Mouse (Mus musculus) liver, postnatal 0 days (tissue): Measurements from ENCODE around the gene Hmgn2. TPM values are rescaled to one million over a fixed set of nuclear protein-coding genes. Genes with fewer than 3 reads are reported as not detected.
A peak's percentile ranks its signal among the peaks of the same experiment; 100 is the strongest.

Experiments used
- ATAC-seq: fragments of 200-750 bp; cut with Nextera tagmentation; 2 replicates; pipeline ENCODE4 v1.8.0; 2017; ENCODE audit warnings: mild to moderate bottlenecking, moderate library complexity
- DNase-seq: peaks from one replicate; pipeline ENCODE4 v3.0.0-alpha.2; 2016
- H3K27ac ChIP-seq: fragments of 300-500 bp; sonication (generic); 2 replicates; pipeline ENCODE4 v1.5.1; 2014; ENCODE audit warnings: antibody characterized with exemption, moderate library complexity, mild to moderate bottlenecking, low read depth
- H3K27me3 ChIP-seq: fragments of 300-500 bp; sonication (generic); 2 replicates; pipeline ENCODE4 v1.6.1; 2014; ENCODE audit warnings: low read length, control low read depth, mixed read lengths; ENCODE audit not compliant: insufficient read depth
- H3K36me3 ChIP-seq: fragments of 300-500 bp; sonication (generic); replicated peaks from 2 replicates; pipeline ENCODE4 v1.6.1; 2014; ENCODE audit warnings: mild to moderate bottlenecking, control low read depth, low read length, moderate library complexity, mixed read lengths; ENCODE audit not compliant: insufficient read depth
- H3K4me1 ChIP-seq: fragments of 300-500 bp; sonication (generic); 2 replicates; pipeline ENCODE4 v1.6.1; 2014; ENCODE audit warnings: antibody characterized with exemption, mild to moderate bottlenecking, control low read depth; ENCODE audit not compliant: insufficient read depth
- H3K4me2 ChIP-seq: fragments of 300-500 bp; sonication (generic); 2 replicates; pipeline ENCODE4 v1.6.1; 2014; ENCODE audit warnings: low read depth, mild to moderate bottlenecking, low read length, moderate library complexity, mixed read lengths
- H3K4me3 ChIP-seq: fragments of 300-500 bp; sonication (generic); 2 replicates; pipeline ENCODE4 v1.5.1; 2014; ENCODE audit warnings: low read depth, low read length
- H3K9ac ChIP-seq: fragments of 300-500 bp; sonication (generic); replicated peaks from 2 replicates; pipeline ENCODE4 v1.6.1; 2014; ENCODE audit warnings: mild to moderate bottlenecking, moderate library complexity
- H3K9me3 ChIP-seq: fragments of 300-500 bp; sonication (generic); 2 replicates; pipeline ENCODE4 v1.6.1; 2016; ENCODE audit warnings: mild to moderate bottlenecking, control low read depth, low read length, mixed read lengths
- CTCF ChIP-seq: sonication (generic); IDR thresholded peaks from 2 replicates; pipeline ENCODE4 v1.5.1; 2016; ENCODE audit warnings: antibody characterized with exemption, low read depth
- EP300 ChIP-seq: IDR thresholded peaks from 2 replicates; pipeline ENCODE4 v1.6.1; 2016; ENCODE audit warnings: antibody characterized with exemption, low read depth, mild to moderate bottlenecking
- WGBS: fragments of 180-500 bp; shearing (Covaris S2); extraction: QIAGEN DNeasy Blood & Tissue Kit; methylation state at CpG from one replicate; pipeline ENCODE4 v1.1.7; 2014; ENCODE audit not compliant: insufficient replicate concordance; 5-methylcytosine and 5-hydroxymethylcytosine counted together
- polyA plus RNA-seq: library from polyadenylated mRNA; unstranded; fragments of >200 nt; fragmentation: Nextera tagmentation; extraction: Ambion mirVana; gene quantifications from 2 replicates; pipeline ENCODE4 v1.2.1, GENCODE M21; 2015

Hmgn2 gene
- polyA plus RNA-seq, 1 experiment from 2014 or later = 547 TPM

DNA sequence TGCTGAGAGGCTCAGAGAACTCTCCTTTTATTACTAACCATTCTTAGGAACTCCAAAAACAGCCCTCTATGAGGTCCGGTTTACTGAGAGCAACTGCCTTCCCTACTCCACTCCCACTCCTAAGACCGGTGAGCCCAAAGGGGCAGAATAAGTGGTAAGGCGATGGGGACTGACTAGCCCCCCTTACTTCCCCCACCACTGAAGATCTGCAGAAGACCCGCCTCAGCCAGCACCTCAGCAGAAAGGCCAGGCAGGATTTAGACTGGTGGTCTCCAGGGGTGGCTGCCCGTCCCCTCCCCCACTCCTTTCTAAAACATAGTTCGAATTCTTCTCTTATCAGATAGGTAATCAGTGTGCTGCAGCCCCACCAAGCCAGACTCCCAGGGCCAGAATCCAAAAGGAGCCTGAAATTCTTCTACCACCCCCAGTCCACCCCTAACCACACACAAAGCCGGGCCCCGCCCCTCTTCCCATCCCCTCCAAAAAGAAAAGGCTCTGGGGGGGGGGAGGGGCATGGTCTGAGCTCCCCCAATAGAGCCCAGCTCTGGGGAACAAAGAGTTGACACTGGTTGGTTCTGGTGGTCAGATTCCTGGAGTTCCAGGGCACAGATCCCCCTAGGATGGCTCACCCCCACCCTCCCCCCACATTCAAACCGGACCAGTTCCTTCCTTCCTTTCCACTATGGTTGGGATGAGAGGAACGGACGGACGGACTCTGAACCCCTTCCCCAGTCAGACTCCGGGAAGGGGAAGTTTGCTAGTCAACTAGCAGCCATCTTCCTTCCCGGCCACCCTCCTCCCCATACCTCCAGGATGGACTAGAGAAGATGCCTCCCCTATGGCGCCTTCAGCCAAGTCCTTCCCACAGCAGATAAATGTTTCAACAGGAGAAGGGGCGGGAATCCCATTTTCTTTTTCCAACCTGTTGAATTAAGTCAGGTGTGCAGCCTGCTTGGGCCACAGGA is 43.3 kb upstream of the Hmgn2 start:
- DNase-seq (peak; percentile 15), ATAC-seq (no peak)
- H3K36me3 ChIP-seq = no peaks in the 10 kb centered on the region
- WGBS = 23% methylated on average over 16 of the region's 16 CpGs
- H3K4me1 ChIP-seq = no peaks in the 10 kb centered on the region
- H3K4me2 ChIP-seq = peak overlapping the region; percentile 26; the same call in 1 of the 2 replicates
- TF ChIP-seq EP300 (no peak), CTCF (no peak)
- H3K27ac ChIP-seq = no peak overlapping the region; the same call in 1 of the 2 replicates
- 0 out of 2 replicates have a peak overlapping the region, but pooled peaks have one; percentile 16 for H3K9ac ChIP-seq
- H3K27me3 ChIP-seq = peaks cover 10% of the 10 kb centered on the region; the same call in 1 of the 2 replicates
- H3K9me3 ChIP-seq = no peaks in the 10 kb centered on the region
- peak overlapping the region; percentile 36 for H3K4me3 ChIP-seq

- TF ChIP-seq CTCF (no peak), EP300 (no peak)
- H3K27ac ChIP-seq = no peak overlapping the region
These were observed 41.3 kb upstream of the Hmgn2 start for GRCm38 (mm10) chr4:134009709-134010108.

DNA sequence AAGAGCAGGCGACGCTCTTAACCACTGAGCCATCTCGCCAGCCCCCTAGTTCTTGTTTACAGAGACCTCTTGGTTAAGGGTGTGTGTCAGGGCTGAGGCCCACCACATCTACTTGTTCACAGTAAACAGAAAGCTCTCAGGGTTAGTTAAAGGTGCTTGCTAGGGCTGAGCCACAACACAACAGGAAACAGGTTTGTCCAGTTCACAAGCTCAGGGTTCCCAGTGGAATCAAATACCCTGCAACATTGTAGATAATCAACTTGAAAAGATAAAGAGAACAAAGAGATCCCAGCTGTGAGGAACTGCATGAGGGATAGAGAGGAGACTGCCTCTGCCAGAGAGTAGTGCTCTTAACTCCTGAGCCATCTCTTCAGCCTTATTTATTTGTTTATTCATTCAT is 38.4 kb upstream of the Hmgn2 start:
- no peaks in the 10 kb centered on the region for H3K36me3 ChIP-seq
- H3K9ac ChIP-seq = no peak overlapping the region
- H3K27me3 ChIP-seq = no peaks in the 10 kb centered on the region
- ATAC-seq (no peak), DNase-seq (no peak)
- no peaks in the 10 kb centered on the region for H3K4me1 ChIP-seq
- H3K4me2 ChIP-seq = no peak overlapping the region
- H3K27ac ChIP-seq = no peak overlapping the region
- no peak overlapping the region for H3K4me3 ChIP-seq
- 75% methylated on average over 3 of the region's 3 CpGs for WGBS
- no peaks in the 10 kb centered on the region for H3K9me3 ChIP-seq
- TF ChIP-seq EP300 = no peak
- TF ChIP-seq CTCF = no peak

More at GRCm38 (mm10) chr4:134009709-134010108, 41.3 kb upstream of the Hmgn2 start:
- Histone ChIP-seq H3K9me3 (no peaks in the 10 kb centered on the region), H3K9ac (no peak overlapping the region), H3K4me1 (no peaks in the 10 kb centered on the region), H3K4me2 (no peak overlapping the region), H3K4me3 (no peak overlapping the region), H3K36me3 (no peaks in the 10 kb centered on the region), H3K27me3 (no peaks in the 10 kb centered on the region)
- ATAC-seq (no peak), DNase-seq (no peak)
- WGBS = 44% methylated on average over 6 of the region's 6 CpGs

DNA sequence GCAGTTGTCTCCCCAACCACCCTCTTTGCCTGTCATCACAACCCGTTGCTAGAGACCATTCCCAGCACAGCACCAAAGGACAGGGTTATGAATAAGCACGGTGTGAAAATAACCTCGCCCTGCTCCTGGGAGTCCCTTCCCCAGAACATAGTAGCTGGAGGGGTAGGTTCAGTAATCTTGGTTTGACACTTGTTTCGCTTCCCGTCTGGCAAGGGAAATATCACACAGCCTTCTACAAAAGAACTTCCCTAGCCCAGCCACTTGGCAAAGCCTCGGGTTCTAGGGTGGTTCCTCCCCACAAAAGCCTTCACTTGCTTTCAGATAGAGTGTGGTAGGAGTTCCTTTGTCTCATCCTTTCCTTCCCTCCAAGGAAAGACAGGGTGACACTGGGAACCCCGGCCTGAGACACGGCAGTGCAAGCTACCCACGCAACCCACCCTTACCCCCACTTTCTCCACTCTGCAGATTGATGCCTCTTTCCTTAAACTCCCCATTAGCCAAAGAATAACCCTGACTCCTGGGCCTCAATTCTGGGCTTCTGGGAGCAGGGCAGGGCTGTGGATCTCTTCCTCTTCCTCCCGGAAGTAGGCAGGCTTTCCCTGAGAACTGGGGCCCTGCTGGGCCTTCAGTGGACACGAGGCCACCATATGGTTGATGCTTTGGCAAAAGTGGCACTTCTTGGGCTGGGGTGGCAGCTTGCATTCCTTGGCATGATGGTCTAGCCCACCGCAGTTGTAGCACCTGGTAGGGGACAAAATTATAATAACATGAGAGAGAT is 37.3 kb upstream of the Hmgn2 start:
- no peak for DNase-seq
- no peak for TF ChIP-seq CTCF
- TF ChIP-seq EP300 = no peak

DNA sequence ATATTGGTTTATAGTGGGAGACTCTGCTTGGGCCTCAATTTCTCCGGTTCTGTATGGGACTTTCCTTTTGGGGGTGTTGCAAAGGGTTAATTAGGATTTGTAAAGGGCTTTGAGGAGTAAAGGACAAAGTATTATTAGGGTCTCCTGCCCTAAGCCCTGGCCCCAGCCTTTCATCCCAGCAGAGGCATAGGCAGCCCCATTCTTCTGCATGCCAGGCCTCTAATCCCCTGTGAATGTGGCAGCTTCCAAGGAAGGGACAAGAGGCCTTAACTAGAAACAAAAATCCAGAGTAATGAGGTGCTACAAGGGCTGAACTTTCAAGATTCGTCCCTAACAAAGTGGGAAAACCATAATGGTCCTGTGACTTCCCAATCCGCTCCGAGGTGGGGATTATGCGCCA is 34.5 kb upstream of the Hmgn2 start:
- H3K9me3 ChIP-seq = no peaks in the 10 kb centered on the region
- H3K4me1 ChIP-seq = 0 out of 2 replicates have a peak, but pooled peaks cover 4% of the 10 kb centered on the region
- H3K9ac ChIP-seq = no peak overlapping the region
- TF ChIP-seq EP300 (no peak), CTCF (no peak)
- H3K27me3 ChIP-seq = no peaks in the 10 kb centered on the region
- H3K4me2 ChIP-seq = no peak overlapping the region
- H3K27ac ChIP-seq = no peak overlapping the region
- ATAC-seq = no peak
- no peaks in the 10 kb centered on the region; the same call in 1 of the 2 replicates for H3K36me3 ChIP-seq
- no peak overlapping the region for H3K4me3 ChIP-seq
- no peak for DNase-seq
- WGBS = 76% methylated on average over 5 of the region's 5 CpGs

More for the DNA sequence above, 37.3 kb upstream of the Hmgn2 start:
- no peak for ATAC-seq
- Histone ChIP-seq H3K4me2 (no peak overlapping the region), H3K27ac (no peak overlapping the region), H3K4me3 (no peak overlapping the region), H3K27me3 (no peaks in the 10 kb centered on the region), H3K9ac (no peak overlapping the region), H3K4me1 (no peaks in the 10 kb centered on the region), H3K9me3 (no peaks in the 10 kb centered on the region), H3K36me3 (no peaks in the 10 kb centered on the region)
- 58% methylated on average over 12 of the region's 12 CpGs for WGBS

DNA sequence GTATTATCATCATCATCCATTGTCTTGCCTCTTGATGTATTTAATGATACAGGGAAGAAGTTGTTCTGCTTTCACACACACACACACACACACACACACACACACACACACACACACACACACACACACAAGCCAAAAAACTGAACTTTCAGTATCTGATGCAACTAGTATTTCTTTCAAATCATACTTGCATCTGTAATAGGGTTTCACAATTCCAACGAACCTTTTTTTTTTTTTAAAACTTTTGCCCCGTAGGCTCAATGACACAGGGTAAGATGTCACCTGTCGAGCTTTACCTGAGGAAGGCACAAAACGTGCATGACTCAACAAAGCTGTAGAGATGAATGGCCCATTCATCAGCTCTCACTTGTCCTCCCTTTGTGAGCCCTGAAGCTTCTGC is 33.8 kb upstream of the Hmgn2 start:
- TF ChIP-seq CTCF = no peak
- Histone ChIP-seq H3K4me1 (0 out of 2 replicates have a peak, but pooled peaks cover 4% of the 10 kb centered on the region), H3K36me3 (no peaks in the 10 kb centered on the region; the same call in 1 of the 2 replicates), H3K27ac (no peak overlapping the region), H3K4me2 (no peak overlapping the region), H3K9me3 (no peaks in the 10 kb centered on the region), H3K27me3 (no peaks in the 10 kb centered on the region), H3K9ac (no peak overlapping the region), H3K4me3 (no peak overlapping the region)
- no peak for ATAC-seq
- WGBS = 49% methylated on average over 4 of the region's 4 CpGs
- DNase-seq = no peak
